Mouse (Mus musculus) CH12.LX (cell line): ENCODE measurements around the gene Polh.

Source experiments
- CHD1 ChIP-seq: IDR thresholded peaks from 2 replicates; pipeline ENCODE4 v1.6.1; 2012; ENCODE audit warnings: low read depth, low read length, improper control_type of control experiment, inconsistent platforms
- CHD2 ChIP-seq: IDR thresholded peaks from 2 replicates; pipeline ENCODE4 v1.6.1; 2011; ENCODE audit warnings: low read length, improper control_type of control experiment
- GABPA ChIP-seq: IDR thresholded peaks from 2 replicates; pipeline ENCODE4 v1.6.1; 2012; ENCODE audit warnings: low read depth, low read length, improper control_type of control experiment, inconsistent platforms; ENCODE audit not compliant: insufficient replicate concordance
- MAFK ChIP-seq: IDR thresholded peaks from 2 replicates; pipeline ENCODE4 v1.6.1; 2011; ENCODE audit warnings: low read length, improper control_type of control experiment; ENCODE audit not compliant: insufficient replicate concordance
- ZC3H11A ChIP-seq: IDR thresholded peaks from 2 replicates; pipeline ENCODE4 v1.6.1; 2012; ENCODE audit warnings: low read depth, mild to moderate bottlenecking, inconsistent platforms, low read length, improper control_type of control experiment

GRCm38 (mm10) chr17:46162551-46162950 is 39.9 kb downstream of the Polh start:
- no peak for TF ChIP-seq CHD2
- TF ChIP-seq ZC3H11A: no peak
- no peak for TF ChIP-seq GABPA
- TF ChIP-seq CHD1: no peak; the same call in 1 of the 2 replicates
- TF ChIP-seq MAFK: no peak
